Mouse (Mus musculus) MEL (cell line): ENCODE results near the gene Akap17b. TPM values are rescaled to one million over a fixed set of nuclear protein-coding genes. Genes with fewer than 3 reads are reported as not detected.

Experiments used
- DNase-seq: peaks from one replicate; pipeline ENCODE4 v3.0.0; 2011; ENCODE audit warnings: low read depth, low spot score
- H3K27ac ChIP-seq: 2 replicates; pipeline ENCODE4 v1.5.1; 2012; ENCODE audit warnings: low read depth, mild to moderate bottlenecking, control low read depth, low read length, moderate library complexity; ENCODE audit not compliant: control insufficient read depth
- H3K27me3 ChIP-seq, 2 experiments: fragments of 150-350 bp in 1 of 2; sonication (generic) in 1 of 2; 2 replicates each; pipeline ENCODE4 v1.6.1; 2012; ENCODE audit warnings: low read length in 2 of 2, mild to moderate bottlenecking in 2 of 2, improper control_type of control experiment in 1 of 2, moderate library complexity in 1 of 2; ENCODE audit not compliant: insufficient read depth in 2 of 2, control insufficient read depth in 1 of 2
- H3K36me3 ChIP-seq, 2 experiments: 2 replicates each; pipeline ENCODE4 v1.6.1; 2012 to 2014; ENCODE audit warnings: low read length in 2 of 2, improper control_type of control experiment in 1 of 2, inconsistent platforms in 1 of 2, mild to moderate bottlenecking in 1 of 2; ENCODE audit not compliant: insufficient read depth in 2 of 2, control insufficient read depth in 1 of 2
- H3K4me1 ChIP-seq, 2 experiments: fragments of 150-350 bp in 1 of 2; sonication (generic) in 1 of 2; 2 replicates each; pipeline ENCODE4 v1.6.1; 2012; ENCODE audit warnings: low read length in 2 of 2, improper control_type of control experiment in 1 of 2, mild to moderate bottlenecking in 1 of 2; ENCODE audit not compliant: insufficient read depth in 2 of 2, control insufficient read depth in 1 of 2
- H3K4me3 ChIP-seq, 2 experiments: fragments of 150-350 bp in 1 of 2; sonication (generic) in 1 of 2; 2 replicates each; pipeline ENCODE4 v1.5.1; 2012; ENCODE audit warnings: low read depth in 2 of 2, low read length in 2 of 2, mild to moderate bottlenecking in 2 of 2, moderate library complexity in 2 of 2, control low read depth in 1 of 2, improper control_type of control experiment in 1 of 2; ENCODE audit not compliant: control insufficient read depth in 1 of 2, insufficient read depth in 1 of 2
- H3K79me2 ChIP-seq: 2 replicates; pipeline ENCODE4 v1.6.1; 2012; ENCODE audit warnings: mild to moderate bottlenecking, low read length, moderate library complexity; ENCODE audit not compliant: control insufficient read depth, poor library complexity, insufficient read depth
- H3K9ac ChIP-seq: 2 replicates; pipeline ENCODE4 v1.6.1; 2012; ENCODE audit warnings: low read depth, mild to moderate bottlenecking, control low read depth, low read length, moderate library complexity; ENCODE audit not compliant: control insufficient read depth, poor library complexity, severe bottlenecking
- H3K9me3 ChIP-seq: fragments of 150-350 bp; sonication (generic); replicated peaks from 2 replicates; pipeline ENCODE4 v1.6.1; 2012; ENCODE audit warnings: mild to moderate bottlenecking, low read length, improper control_type of control experiment, moderate library complexity; ENCODE audit not compliant: insufficient read depth
- BHLHE40 ChIP-seq: IDR thresholded peaks from 2 replicates; pipeline ENCODE4 v1.6.1; 2012; ENCODE audit warnings: low read depth, mild to moderate bottlenecking, inconsistent platforms, low read length, improper control_type of control experiment, borderline replicate concordance
- CHD1 ChIP-seq: IDR thresholded peaks from 2 replicates; pipeline ENCODE4 v1.6.1; 2012; ENCODE audit warnings: low read depth, mild to moderate bottlenecking, inconsistent platforms, low read length, improper control_type of control experiment
- CTCF ChIP-seq, 3 experiments: IDR thresholded peaks in 2 of 3; conservative IDR thresholded peaks in 1 of 3; 2 replicates each; pipeline ENCODE4 v1.5.1; 2011 to 2012; ENCODE audit warnings: low read length in 3 of 3, low read depth in 2 of 3, mild to moderate bottlenecking in 2 of 3, improper control_type of control experiment in 1 of 3, inconsistent platforms in 1 of 3, mixed read lengths in 1 of 3, moderate library complexity in 1 of 3; ENCODE audit not compliant: control insufficient read depth in 1 of 3, insufficient read depth in 1 of 3, poor library complexity in 1 of 3, severe bottlenecking in 1 of 3
- E2F4 ChIP-seq: IDR thresholded peaks from 2 replicates; pipeline ENCODE4 v1.6.1; 2011; ENCODE audit warnings: low read depth, low read length, improper control_type of control experiment, borderline replicate concordance
- EP300 ChIP-seq, 2 experiments: IDR thresholded peaks; 2 replicates each; pipeline ENCODE4 v1.6.1; 2011; ENCODE audit warnings: improper control_type of control experiment in 2 of 2, low read length in 2 of 2, low read depth in 1 of 2, mild to moderate bottlenecking in 1 of 2
- GATA1 ChIP-seq: IDR thresholded peaks from 2 replicates; pipeline ENCODE4 v1.6.1; 2011; ENCODE audit warnings: low read depth, low read length, improper control_type of control experiment
- HCFC1 ChIP-seq: IDR thresholded peaks from 2 replicates; pipeline ENCODE4 v1.6.1; 2012; ENCODE audit warnings: low read depth, mild to moderate bottlenecking, inconsistent platforms, low read length, improper control_type of control experiment, moderate library complexity
- KAT2A ChIP-seq: conservative IDR thresholded peaks from 2 replicates; pipeline ENCODE4 v1.6.1; 2012; ENCODE audit warnings: low read depth, low read length, improper control_type of control experiment, inconsistent platforms
- MAFK ChIP-seq: IDR thresholded peaks from 2 replicates; pipeline ENCODE4 v1.6.1; 2011; ENCODE audit warnings: low read depth, mild to moderate bottlenecking, low read length, improper control_type of control experiment, borderline replicate concordance
- MAX ChIP-seq: IDR thresholded peaks from 2 replicates; pipeline ENCODE4 v1.6.1; 2011; ENCODE audit warnings: low read length, improper control_type of control experiment
- MEF2A ChIP-seq: IDR thresholded peaks from 2 replicates; pipeline ENCODE4 v1.6.1; 2014; ENCODE audit warnings: low read depth, mild to moderate bottlenecking, inconsistent platforms, low read length, improper control_type of control experiment; ENCODE audit not compliant: poor library complexity, insufficient replicate concordance, severe bottlenecking; ENCODE audit errors: extremely low read depth
- MXI1 ChIP-seq: IDR thresholded peaks from 2 replicates; pipeline ENCODE4 v1.6.1; 2011; ENCODE audit warnings: mild to moderate bottlenecking, low read depth, low read length, improper control_type of control experiment
- MYC ChIP-seq: IDR thresholded peaks from 2 replicates; pipeline ENCODE4 v1.6.1; 2011; ENCODE audit warnings: low read depth, mild to moderate bottlenecking, low read length, improper control_type of control experiment, moderate library complexity
- NELFE ChIP-seq: IDR thresholded peaks from 2 replicates; pipeline ENCODE4 v1.6.1; 2011; ENCODE audit warnings: low read depth, low read length, improper control_type of control experiment
- NRF1 ChIP-seq: IDR thresholded peaks from 2 replicates; pipeline ENCODE4 v1.6.1; 2014; ENCODE audit warnings: low read depth, mild to moderate bottlenecking, inconsistent platforms, low read length, improper control_type of control experiment, moderate library complexity; ENCODE audit not compliant: poor library complexity, insufficient read depth, severe bottlenecking
- POLR2A ChIP-seq, 2 experiments: IDR thresholded peaks; 2 replicates each; pipeline ENCODE4 v1.6.1; 2011 to 2012; ENCODE audit warnings: low read length in 2 of 2, mild to moderate bottlenecking in 2 of 2, control low read depth in 1 of 2, improper control_type of control experiment in 1 of 2, low read depth in 1 of 2, moderate library complexity in 1 of 2; ENCODE audit not compliant: control insufficient read depth in 1 of 2, insufficient read depth in 1 of 2, poor library complexity in 1 of 2
- POLR2AphosphoS2 ChIP-seq: IDR thresholded peaks from 2 replicates; pipeline ENCODE4 v1.6.1; 2011; ENCODE audit warnings: low read length, improper control_type of control experiment
- POLR2AphosphoS5 ChIP-seq: IDR thresholded peaks from 2 replicates; pipeline ENCODE4 v1.6.1; 2012; ENCODE audit warnings: low read depth, borderline replicate concordance, mild to moderate bottlenecking, inconsistent platforms, low read length, moderate library complexity, mixed read lengths
- RCOR1 ChIP-seq: IDR thresholded peaks from 2 replicates; pipeline ENCODE4 v1.6.1; 2012; ENCODE audit warnings: low read depth, mild to moderate bottlenecking, inconsistent platforms, low read length, improper control_type of control experiment
- SIN3A ChIP-seq: IDR thresholded peaks from 2 replicates; pipeline ENCODE4 v1.6.1; 2012; ENCODE audit warnings: low read length, improper control_type of control experiment, inconsistent platforms
- SMC3 ChIP-seq: IDR thresholded peaks from 2 replicates; pipeline ENCODE4 v1.6.1; 2011; ENCODE audit warnings: low read depth, low read length, improper control_type of control experiment
- TAL1 ChIP-seq: IDR thresholded peaks from 2 replicates; pipeline ENCODE4 v1.6.1; 2012; ENCODE audit warnings: mild to moderate bottlenecking, inconsistent platforms, low read length, moderate library complexity, mixed read lengths
- TBP ChIP-seq: IDR thresholded peaks from 2 replicates; pipeline ENCODE4 v1.8.0; 2011; ENCODE audit warnings: low read depth, low read length, improper control_type of control experiment
- TCF12 ChIP-seq: IDR thresholded peaks from 2 replicates; pipeline ENCODE4 v1.6.1; 2014; ENCODE audit warnings: low read depth, mild to moderate bottlenecking, inconsistent platforms, low read length, improper control_type of control experiment, moderate library complexity
- UBTF ChIP-seq: IDR thresholded peaks from 2 replicates; pipeline ENCODE4 v1.6.1; 2012; ENCODE audit warnings: low read depth, mild to moderate bottlenecking, inconsistent platforms, low read length, improper control_type of control experiment, moderate library complexity, borderline replicate concordance; ENCODE audit not compliant: insufficient read depth
- USF2 ChIP-seq, 2 experiments: IDR thresholded peaks; 2 replicates each; pipeline ENCODE4 v1.6.1; 2011 to 2012; ENCODE audit warnings: improper control_type of control experiment in 2 of 2, low read length in 2 of 2, borderline replicate concordance in 1 of 2, inconsistent platforms in 1 of 2, low read depth in 1 of 2, mild to moderate bottlenecking in 1 of 2; ENCODE audit not compliant: insufficient read depth in 1 of 2
- ZC3H11A ChIP-seq: IDR thresholded peaks from 2 replicates; pipeline ENCODE4 v1.6.1; 2012; ENCODE audit warnings: low read depth, mild to moderate bottlenecking, inconsistent platforms, low read length, improper control_type of control experiment
- ZMIZ1 ChIP-seq: IDR thresholded peaks from 2 replicates; pipeline ENCODE4 v1.6.1; 2012; ENCODE audit warnings: low read depth, mild to moderate bottlenecking, inconsistent platforms, low read length, improper control_type of control experiment, moderate library complexity
- polyA plus RNA-seq, 2 experiments: library from polyadenylated mRNA; stranded (reverse) in 1 of 2; unstranded in 1 of 2; fragments of >175 nt in 1 of 2; fragments of >200 nt in 1 of 2; gene quantifications; 2 replicates each; pipeline versions ENCODE4 v1.2.1 to v1.2.4; 2012; ENCODE audit warnings: low replicate concordance in 2 of 2, low read depth in 1 of 2; ENCODE audit not compliant: insufficient read length in 2 of 2, insufficient read depth in 1 of 2, missing spikeins in 1 of 2
- total RNA-seq: library from RNA; depleted of rRNA; stranded (reverse); fragments of 300-350 nt; gene quantifications from 2 replicates; pipeline ENCODE4 v1.2.3, GENCODE M21; 2012; rRNA removed

Gene Akap17b
- total RNA-seq, result 1.3 TPM in 2 replicates
- polyA plus RNA-seq, result 1 to 10 TPM in 1 of 2 experiments, not detected in 1; 1.6 TPM

DNA sequence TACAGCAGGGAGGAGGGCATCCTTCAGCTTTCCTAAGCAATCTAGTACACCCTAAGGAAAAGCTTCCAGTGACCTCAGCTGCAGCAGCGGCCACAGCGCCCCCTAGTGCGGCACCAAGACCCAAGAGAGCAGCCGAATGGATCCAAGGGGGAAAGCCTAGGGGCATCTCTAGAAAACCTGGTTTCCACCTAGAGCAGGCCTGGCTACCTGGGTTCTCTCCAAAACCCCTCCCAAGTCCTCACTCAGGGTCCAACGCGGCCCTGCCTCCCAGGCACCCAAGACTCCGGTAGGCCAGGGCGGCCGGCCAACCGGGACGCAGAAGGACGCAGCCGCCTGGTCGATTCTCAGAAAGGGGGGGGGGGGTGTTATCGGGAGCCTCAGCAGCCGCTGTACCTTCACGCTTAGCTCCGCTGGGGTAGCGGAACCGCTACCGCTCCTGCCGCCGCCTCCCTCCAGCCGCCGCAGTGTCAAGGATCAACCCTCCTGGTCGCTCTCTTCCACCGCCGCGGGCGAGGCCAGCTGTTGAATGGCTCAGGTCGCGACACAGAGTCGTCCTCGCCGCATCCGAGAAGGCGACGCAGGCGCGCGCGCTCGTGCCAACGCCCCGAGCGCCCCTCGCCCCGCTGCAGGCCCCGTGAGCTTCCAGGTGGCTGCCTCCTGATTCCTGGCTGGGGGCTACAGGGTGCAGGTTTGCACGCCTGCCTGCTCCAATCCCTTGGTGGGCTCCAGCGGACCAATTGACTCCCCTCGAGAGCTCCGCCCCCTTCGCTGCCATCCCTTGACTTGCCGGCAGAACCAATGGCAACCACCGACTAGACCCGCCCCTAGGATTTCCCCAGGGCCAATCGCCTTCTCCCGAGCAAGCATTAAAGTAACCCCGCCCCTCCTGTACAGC is at the start of gene Akap17b:
Gene Akap17b (minus strand): TSS at position 739 of the 895 bp plus-strand sequence.
- H3K27ac ChIP-seq, result peak within 1 kb of the TSS; percentile 39
- no peaks in the 10 kb centered on the region for H3K27me3 ChIP-seq
- H3K9ac ChIP-seq, result peak within 1 kb of the TSS; percentile 79
- no peaks in the 10 kb centered on the region; a peak in 1 of 4 replicates for H3K4me1 ChIP-seq
- TF ChIP-seq SIN3A (peak; percentile 33; the same call in 1 of the 2 replicates), RCOR1 (no peak), USF2 (IDR thresholded peaks at IDR 0.05; ENCODE audit: borderline replicate concordance in 1 of 2, insufficient read depth in 1 of 2, low read depth in 1 of 2, low read length in 2 of 2) (no peak), EP300 (IDR thresholded peaks at IDR 0.05; ENCODE audit: low read depth in 1 of 2, low read length in 2 of 2) (no peak), ZMIZ1 (0 out of 2 replicates have a peak, but pooled peaks have one; percentile 35), NRF1 (no peak), MXI1 (peak; percentile 31), KAT2A (no peak), BHLHE40 (no peak), POLR2A (IDR thresholded peaks at IDR 0.05; ENCODE audit: control insufficient read depth in 1 of 2, insufficient read depth in 1 of 2, low read depth in 1 of 2, low read length in 2 of 2, poor library complexity in 1 of 2) (no peak; a peak in 1 of 4 replicates), GATA1 (no peak), MYC (no peak), CHD1 (no peak), SMC3 (0 out of 2 replicates have a peak, but pooled peaks have one; percentile 26), CTCF (IDR thresholded peaks at IDR 0.05 in 2 of 3, conservative IDR thresholded peaks at IDR 0.05 in 1 of 3; ENCODE audit: control insufficient read depth in 1 of 3, insufficient read depth in 1 of 3, low read depth in 2 of 3, low read length in 3 of 3, poor library complexity in 1 of 3, severe bottlenecking in 1 of 3) (peak; percentile 51 to 82 (median 64)), ZC3H11A (no peak)
- peaks cover 0 to 3% of the 10 kb centered on the region in 2 experiments; a peak in 2 of 4 replicates for H3K36me3 ChIP-seq
- no peaks in the 10 kb centered on the region for H3K9me3 ChIP-seq
- H3K79me2 ChIP-seq, result no peaks in the 10 kb centered on the region; the same call in 1 of the 2 replicates
- H3K4me3 ChIP-seq, result peak within 1 kb of the TSS; percentile 89 to 92
- DNase-seq, result peak; percentile 92

DNA sequence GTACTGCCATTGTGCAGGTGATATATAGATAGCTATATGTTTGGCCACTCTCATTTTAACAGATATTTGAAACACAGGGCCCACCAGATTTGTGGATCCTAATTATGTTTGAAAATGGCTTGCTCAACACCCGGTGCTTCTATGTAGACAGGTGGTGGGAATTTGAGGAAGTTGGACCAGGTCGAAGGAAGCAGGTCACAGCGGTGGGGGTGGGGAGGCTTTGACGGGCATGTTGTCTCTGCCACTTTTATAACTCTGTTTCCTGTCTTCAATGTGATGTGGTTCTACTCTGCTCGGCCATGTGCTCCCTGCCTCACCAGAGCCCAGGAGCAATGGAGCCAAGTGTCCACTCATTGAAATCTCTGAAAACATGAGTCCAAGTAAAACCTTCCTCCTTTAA is 46.2 kb upstream of the Akap17b start:
- TF ChIP-seq POLR2AphosphoS5 (no peak), MAFK (no peak), BHLHE40 (no peak), TCF12 (no peak), TAL1 (no peak), MAX (no peak), SMC3 (no peak), UBTF (no peak), TBP (no peak), CHD1 (no peak), RCOR1 (no peak), KAT2A (no peak), NRF1 (no peak), NELFE (no peak), MXI1 (no peak), E2F4 (no peak), HCFC1 (no peak), POLR2AphosphoS2 (no peak), MEF2A (no peak)
- no peak overlapping the region for H3K27ac ChIP-seq
- no peak overlapping the region for H3K4me3 ChIP-seq
- no peak overlapping the region for H3K9ac ChIP-seq
- no peaks in the 10 kb centered on the region for H3K27me3 ChIP-seq
- H3K4me1 ChIP-seq, result no peaks in the 10 kb centered on the region
- no peaks in the 10 kb centered on the region for H3K79me2 ChIP-seq
- no peaks in the 10 kb centered on the region for H3K36me3 ChIP-seq
- DNase-seq, result no peak
- H3K9me3 ChIP-seq, result no peaks in the 10 kb centered on the region
